Comparison of ENCODE assay signal across 12 mouse cellular contexts in genomic region chr17:7825416-7825815, GRCm38 (mm10). TPM values are rescaled to one million over a fixed set of nuclear protein-coding genes. Genes with fewer than 3 reads are reported as not detected.
DNase-seq lines count a peak whose midpoint lies in the region; ATAC-seq lines count a peak whose summit lies in the region.
"Had no signal": no experiment of that assay in that cellular context is flagged by ENCODE, and none has a peak within 500 bp of the region (broad histone marks: within the 10 kb centered on the region; RNA-seq: fewer than 3 reads in every experiment).

No protein-coding gene starts in this region.

- peaks cover 14% of the 10 kb centered on the region for H3K4me1 ChIP-seq in heart, embryonic 16.5 days (ENCODE audit: control insufficient read depth, insufficient read depth, low read length)
- peaks cover 11% of the 10 kb centered on the region for H3K4me1 ChIP-seq in lung, embryonic 16.5 days (replicated peaks; ENCODE audit: control insufficient read depth, insufficient read depth, low read length)
- H3K4me1 ChIP-seq: liver, embryonic 15.5 days had no signal

- H3K4me3 ChIP-seq in heart, embryonic 16.5 days (ENCODE audit: low read length), result peak overlapping the region; percentile 61; the same call in 1 of the 2 replicates
- peak overlapping the region; percentile 15 for H3K4me3 ChIP-seq in lung, embryonic 16.5 days (ENCODE audit: low read length)
- H3K4me3 ChIP-seq: forebrain, embryonic 10.5 days; liver, embryonic 15.5 days had no signal

- peak overlapping the region; percentile 94 for H3K4me2 ChIP-seq in heart, embryonic 16.5 days (ENCODE audit: low read depth, low read length)
- H3K4me2 ChIP-seq in lung, embryonic 16.5 days (ENCODE audit: low read depth, low read length), result peak overlapping the region; percentile 30
- H3K4me2 ChIP-seq: liver, embryonic 15.5 days had no signal

- WGBS in heart, embryonic 16.5 days, result 22% methylated on average over 9 of the region's 9 CpGs
- WGBS in lung, embryonic 16.5 days, result 25% methylated on average over 9 of the region's 9 CpGs

- H3K9ac ChIP-seq in heart, embryonic 16.5 days (ENCODE audit: low read length), result peak overlapping the region; percentile 8; the same call in 1 of the 2 replicates
- H3K9ac ChIP-seq in lung, embryonic 16.5 days (ENCODE audit: low read length), result no peak overlapping the region
- H3K9ac ChIP-seq: liver, embryonic 15.5 days had no signal

- peaks cover 42% of the 10 kb centered on the region for H3K27me3 ChIP-seq in heart, embryonic 16.5 days (ENCODE audit: control insufficient read depth, insufficient read depth, low read length)
- peaks cover 10% of the 10 kb centered on the region; the same call in 1 of the 2 replicates for H3K27me3 ChIP-seq in lung, embryonic 16.5 days (ENCODE audit: control insufficient read depth, insufficient read depth, low read depth, low read length)

- DNase-seq in urinary bladder, postnatal 14 days (ENCODE audit: low spot score), result peak; percentile 11
- no peak for DNase-seq in urinary bladder, adult 18-20 months (ENCODE audit: low spot score in 2 of 2)
- DNase-seq in adrenal gland, adult 8-10 months, result no peak
- DNase-seq in frontal cortex, adult 2 months (ENCODE audit: extremely low spot score in 1 of 2, low spot score in 1 of 2), result no peak
- DNase-seq in cerebellum, adult 18-20 months, result no peak
- DNase-seq in left cerebral cortex, postnatal 25 days (ENCODE audit: low spot score in 2 of 2), result no peak
- DNase-seq: kidney, postnatal 10 days had no signal

- peak overlapping the region; percentile 14; the same call in 1 of the 2 replicates for H3K27ac ChIP-seq in heart, embryonic 16.5 days (ENCODE audit: low read length)
- H3K27ac ChIP-seq in lung, embryonic 16.5 days (ENCODE audit: low read length), result peak overlapping the region; percentile 44; the same call in 1 of the 2 replicates
- H3K27ac ChIP-seq: forebrain, embryonic 10.5 days; liver, embryonic 15.5 days had no signal

- peak; percentile 76 for ATAC-seq in heart, embryonic 16.5 days (replicated peaks; ENCODE audit: extremely low read depth, insufficient read depth, low FRiP score)
- peak; percentile 69 for ATAC-seq in lung, embryonic 16.5 days (ENCODE audit: low read depth)

- no peaks in the 10 kb centered on the region for H3K9me3 ChIP-seq in heart, embryonic 16.5 days (replicated peaks; ENCODE audit: control insufficient read depth, low read length)
- no peaks in the 10 kb centered on the region for H3K9me3 ChIP-seq in lung, embryonic 16.5 days (ENCODE audit: control insufficient read depth, low read length)
- H3K9me3 ChIP-seq: forebrain, embryonic 10.5 days; liver, embryonic 15.5 days had no signal

- intact Hi-C loops in left cerebral cortex, postnatal 25 days (cut with DNase I), result no loop called here

- H3K36me3 ChIP-seq in heart, embryonic 16.5 days (ENCODE audit: control insufficient read depth, insufficient read depth), result no peaks in the 10 kb centered on the region
- H3K36me3 ChIP-seq in lung, embryonic 16.5 days (ENCODE audit: control insufficient read depth, insufficient read depth, low read length), result no peaks in the 10 kb centered on the region
- H3K36me3 ChIP-seq: forebrain, embryonic 10.5 days; liver, embryonic 15.5 days had no signal

RNA-seq across cellular contexts. Expression of gene Fndc1, which starts 1.7 kb away (rescaled TPM):
- 27.1 and 31.4 TPM in 2 replicates for polyA plus RNA-seq in heart, embryonic 16.5 days (2015; fragmentation: Nextera tagmentation; extraction: Ambion mirVana)
- 39.6 and 41.3 TPM in 2 replicates for polyA plus RNA-seq in lung, embryonic 16.5 days (2015; fragmentation: Nextera tagmentation; extraction: Ambion mirVana)
- total RNA-seq in adrenal gland, adult 8-10 months (2022), result 1 to 10 TPM; 4.4 to 7.5 (median 5.8) TPM
- polyA plus RNA-seq in frontal cortex, adult 2 months (2012; rRNA removed), result 7.5 and 7.6 TPM in 2 replicates
- total RNA-seq in left cerebral cortex, postnatal 25 days (2021), result 1 to 10 TPM; 5.9 to 7.0 TPM
- total RNA-seq: monocyte, adult 5-6 weeks had no signal
